Mouse (Mus musculus) megakaryocyte, embryonic 14.5 days (primary cell): ENCODE results near the gene Ccdc43. TPM values are rescaled to one million over a fixed set of nuclear protein-coding genes. Genes with fewer than 3 reads are reported as not detected.

Experiments
- H3K27me3 ChIP-seq: replicated peaks from 2 replicates; pipeline ENCODE3; 2012; ENCODE audit warnings: inconsistent platforms
- H3K36me3 ChIP-seq: replicated peaks from 2 replicates; pipeline ENCODE3; 2012; ENCODE audit warnings: low read length, inconsistent platforms, mixed read lengths
- H3K4me1 ChIP-seq: 2 replicates; pipeline ENCODE4 v1.6.1; 2012; ENCODE audit warnings: inconsistent platforms
- H3K4me3 ChIP-seq: replicated peaks from 2 replicates; pipeline ENCODE3; 2012; ENCODE audit warnings: moderate library complexity, mild to moderate bottlenecking, inconsistent platforms
- H3K9me3 ChIP-seq: 2 replicates; pipeline ENCODE4 v1.6.1; 2012; ENCODE audit warnings: inconsistent platforms
- FLI1 ChIP-seq: IDR thresholded peaks from 2 replicates; pipeline ENCODE4 v1.6.1; 2012; ENCODE audit warnings: low read length, inconsistent platforms, mixed read lengths
- GATA1 ChIP-seq: IDR thresholded peaks from 3 replicates; pipeline ENCODE4 v1.6.1; 2012; ENCODE audit warnings: mixed read lengths, low read length, inconsistent platforms, borderline replicate concordance
- polyA plus RNA-seq: library from polyadenylated mRNA; stranded (reverse); fragments of >175 nt; gene quantifications from 2 replicates; pipeline ENCODE4 v1.2.3, GENCODE M21; 2012; ENCODE audit warnings: low replicate concordance; ENCODE audit not compliant: insufficient read depth

Ccdc43 gene
- 3.3 TPM in 1 of 2 replicates, not detected in the other for polyA plus RNA-seq

- no peak for TF ChIP-seq GATA1
- TF ChIP-seq FLI1, result no peak
- Histone ChIP-seq H3K27me3 (peaks cover 4% of the 10 kb centered on the region), H3K4me3 (peak within 1 kb of the TSS; percentile 96), H3K36me3 (peaks cover 13% of the 10 kb centered on the region), H3K9me3 (peaks cover 3% of the 10 kb centered on the region; the same call in 1 of the 2 replicates), H3K4me1 (peaks cover 45% of the 10 kb centered on the region)
These were observed at the start of gene Ccdc43 for GRCm38 (mm10) chr11:102697338-102698017. Gene Ccdc43, minus strand, starts transcription at chr11:102697782.

DNA sequence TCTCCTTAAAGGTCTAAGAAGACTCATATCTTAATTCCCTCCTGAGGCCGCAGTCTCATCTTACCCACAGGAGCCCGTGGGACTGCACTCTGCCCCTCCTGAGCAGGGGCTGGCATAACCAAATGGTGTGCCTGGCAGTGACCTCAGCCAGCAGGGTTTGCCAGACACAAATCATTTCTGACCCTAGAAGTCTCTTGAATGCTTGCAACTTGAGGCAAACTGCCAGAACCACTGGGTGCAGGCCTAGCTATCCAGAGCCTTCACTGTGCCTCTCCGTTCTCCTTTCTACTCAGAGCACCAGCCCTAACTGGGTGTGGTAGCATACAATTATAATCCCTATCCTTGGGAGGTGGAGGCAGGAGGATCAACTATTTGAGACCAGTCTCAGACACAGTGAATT lies 47.2 kb upstream of the Ccdc43 start:
- Histone ChIP-seq H3K27me3 (peaks cover 51% of the 10 kb centered on the region), H3K9me3 (peaks cover 20% of the 10 kb centered on the region; the same call in 1 of the 2 replicates), H3K4me1 (peaks cover 6% of the 10 kb centered on the region; the same call in 1 of the 2 replicates), H3K36me3 (no peaks in the 10 kb centered on the region), H3K4me3 (no peak overlapping the region)
- TF ChIP-seq FLI1 (no peak), GATA1 (no peak)

DNA sequence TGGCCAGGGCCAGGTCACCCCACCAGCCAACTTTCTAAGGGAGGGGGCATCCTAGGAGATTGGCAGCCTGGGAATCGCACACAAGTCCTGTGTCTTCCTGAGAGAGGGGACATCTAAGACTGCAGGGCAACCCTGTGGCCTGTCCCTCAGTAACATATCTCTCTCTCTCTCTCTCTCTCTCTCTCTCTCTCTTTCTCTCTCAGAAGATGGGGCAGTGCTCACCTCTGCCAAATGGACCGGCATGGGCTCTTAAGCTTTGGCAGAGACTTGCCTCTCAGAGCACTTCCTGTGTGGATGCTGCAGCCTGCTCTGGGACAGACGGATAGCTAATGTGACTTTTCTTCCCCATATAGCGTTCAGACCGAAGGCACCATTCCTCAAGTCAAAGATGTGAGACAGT lies 45.3 kb upstream of the Ccdc43 start:
- Histone ChIP-seq H3K27me3 (peaks cover 55% of the 10 kb centered on the region), H3K9me3 (peaks cover 14% of the 10 kb centered on the region; the same call in 1 of the 2 replicates), H3K36me3 (no peaks in the 10 kb centered on the region), H3K4me1 (peaks cover 13% of the 10 kb centered on the region), H3K4me3 (no peak overlapping the region)
- TF ChIP-seq FLI1 (no peak), GATA1 (no peak)

- no peak for TF ChIP-seq GATA1
- TF ChIP-seq FLI1, result no peak
- peaks cover 13% of the 10 kb centered on the region; the same call in 1 of the 2 replicates for H3K9me3 ChIP-seq
- H3K27me3 ChIP-seq, result peaks cover 59% of the 10 kb centered on the region
- H3K4me3 ChIP-seq, result no peak overlapping the region
- peaks cover 13% of the 10 kb centered on the region for H3K4me1 ChIP-seq
- H3K36me3 ChIP-seq, result no peaks in the 10 kb centered on the region
These were observed 44.5 kb upstream of the Ccdc43 start for GRCm38 (mm10) chr11:102742066-102742465.

- Histone ChIP-seq H3K9me3 (peaks cover 9% of the 10 kb centered on the region; the same call in 1 of the 2 replicates), H3K27me3 (peaks cover 63% of the 10 kb centered on the region), H3K36me3 (no peaks in the 10 kb centered on the region), H3K4me1 (peaks cover 13% of the 10 kb centered on the region), H3K4me3 (no peak overlapping the region)
- no peak for TF ChIP-seq GATA1
- no peak for TF ChIP-seq FLI1
These were observed 43.8 kb upstream of the Ccdc43 start for GRCm38 (mm10) chr11:102741129-102741950.

GRCm38 (mm10) chr11:102740634-102741033 lies 43.1 kb upstream of the Ccdc43 start:
- Histone ChIP-seq H3K4me3 (no peak overlapping the region), H3K4me1 (peaks cover 13% of the 10 kb centered on the region), H3K27me3 (peaks cover 70% of the 10 kb centered on the region), H3K9me3 (0 out of 2 replicates have a peak, but pooled peaks cover 4% of the 10 kb centered on the region), H3K36me3 (no peaks in the 10 kb centered on the region)
- TF ChIP-seq GATA1 (no peak), FLI1 (no peak)

GRCm38 (mm10) chr11:102739278-102739966 lies 41.8 kb upstream of the Ccdc43 start:
- Histone ChIP-seq H3K9me3 (peaks cover 9% of the 10 kb centered on the region), H3K36me3 (no peaks in the 10 kb centered on the region), H3K27me3 (peaks cover 75% of the 10 kb centered on the region), H3K4me3 (peak overlapping the region; percentile 60), H3K4me1 (peaks cover 13% of the 10 kb centered on the region)
- TF ChIP-seq GATA1 (no peak), FLI1 (no peak)

- no peak overlapping the region for H3K4me3 ChIP-seq
- H3K9me3 ChIP-seq, result peaks cover 9% of the 10 kb centered on the region
- peaks cover 66% of the 10 kb centered on the region for H3K27me3 ChIP-seq
- H3K4me1 ChIP-seq, result peaks cover 13% of the 10 kb centered on the region
- no peaks in the 10 kb centered on the region for H3K36me3 ChIP-seq
- no peak for TF ChIP-seq FLI1
- TF ChIP-seq GATA1, result no peak
These were observed 40.5 kb upstream of the Ccdc43 start for GRCm38 (mm10) chr11:102738046-102738445.

GRCm38 (mm10) chr11:102734961-102735360 lies 37.4 kb upstream of the Ccdc43 start:
- Histone ChIP-seq H3K4me3 (no peak overlapping the region), H3K27me3 (peaks cover 50% of the 10 kb centered on the region), H3K36me3 (no peaks in the 10 kb centered on the region), H3K9me3 (peaks cover 9% of the 10 kb centered on the region), H3K4me1 (peaks cover 12% of the 10 kb centered on the region)
- no peak for TF ChIP-seq FLI1
- TF ChIP-seq GATA1, result no peak

DNA sequence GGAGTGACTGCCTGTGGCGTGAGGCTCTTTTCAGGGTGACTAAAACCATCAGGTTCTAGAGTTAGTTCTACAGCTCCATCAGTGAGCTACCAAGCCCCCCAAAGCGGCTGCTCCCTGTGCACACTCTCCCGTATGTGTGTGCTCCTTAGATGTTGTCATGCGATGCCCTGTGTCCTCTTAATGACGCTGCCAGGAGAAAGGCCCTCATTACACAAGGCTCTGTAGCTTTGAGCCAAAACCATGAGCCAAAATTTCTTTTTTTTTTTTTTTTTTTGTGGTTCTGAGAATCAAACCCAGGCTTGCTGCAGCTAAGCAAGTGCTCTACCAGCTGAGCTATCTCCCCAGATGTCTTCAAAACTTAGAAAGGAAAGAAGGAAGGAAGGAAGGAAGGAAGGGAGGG lies 35.6 kb upstream of the Ccdc43 start:
- TF ChIP-seq GATA1 (no peak), FLI1 (no peak)
- Histone ChIP-seq H3K9me3 (peaks cover 9% of the 10 kb centered on the region), H3K27me3 (peaks cover 35% of the 10 kb centered on the region), H3K4me3 (no peak overlapping the region), H3K36me3 (no peaks in the 10 kb centered on the region), H3K4me1 (peaks cover 9% of the 10 kb centered on the region)
